Mouse (Mus musculus) cerebellum, postnatal 4 days (tissue): ENCODE measurements around the gene Klhl28.

ENCODE experiments used
- DNase-seq, 2 experiments: peaks; one replicate each; pipeline ENCODE4 v3.0.0; 2022; ENCODE audit warnings: low spot score in 2 of 2, mixed read lengths in 1 of 2

Klhl28 gene

GRCm38 (mm10) chr12:64965124-64966026, at the start of gene Klhl28, which contains the start of gene Togaram1:
Gene Klhl28, minus strand, starts transcription at chr12:64965534.
Gene Togaram1, plus strand, starts transcription at chr12:64965804.
- DNase-seq: peak; percentile 93 to 98

GRCm38 (mm10) chr12:65007725-65008124, 42.4 kb upstream of the Klhl28 start:
- DNase-seq: no peak

GRCm38 (mm10) chr12:64977518-64977917, 12.2 kb upstream of the Klhl28 start:
- DNase-seq: no peak

- DNase-seq: no peak
Measured at GRCm38 (mm10) chr12:64976191-64976590, 10.9 kb upstream of the Klhl28 start.

GRCm38 (mm10) chr12:64975558-64975957, 10.2 kb upstream of the Klhl28 start:
- no peak for DNase-seq

GRCm38 (mm10) chr12:64972063-64972462, 6.7 kb upstream of the Klhl28 start:
- DNase-seq: no peak

GRCm38 (mm10) chr12:64971399-64971798, 6.1 kb upstream of the Klhl28 start:
- DNase-seq: no peak

GRCm38 (mm10) chr12:64968067-64968466, 2.7 kb upstream of the Klhl28 start:
- DNase-seq: no peak

GRCm38 (mm10) chr12:64967470-64967869, 2.1 kb upstream of the Klhl28 start:
- DNase-seq: no peak

GRCm38 (mm10) chr12:64966652-64967435, 1.5 kb upstream of the Klhl28 start:
- no peak for DNase-seq

GRCm38 (mm10) chr12:64966101-64966631, 832 bp upstream of the Klhl28 start:
- DNase-seq: peak; percentile 27 to 44

GRCm38 (mm10) chr12:64964560-64964959, 774 bp downstream of the Klhl28 start:
- no peak for DNase-seq

GRCm38 (mm10) chr12:64937493-64937892, 27.8 kb downstream of the Klhl28 start:
- DNase-seq: no peak

GRCm38 (mm10) chr12:64917578-64918471, 47.5 kb downstream of the Klhl28 start, which contains the start of gene Gm527:
Gene Gm527, plus strand, starts transcription at chr12:64917906.
- peak; percentile 83 to 92 for DNase-seq

GRCm38 (mm10) chr12:64916735-64917134, 48.6 kb downstream of the Klhl28 start:
- DNase-seq: no peak

- DNase-seq: no peak
Measured at GRCm38 (mm10) chr12:64912996-64913395, 52.3 kb downstream of the Klhl28 start.

GRCm38 (mm10) chr12:64903186-64903585, 62.1 kb downstream of the Klhl28 start:
- DNase-seq: no peak

GRCm38 (mm10) chr12:64902506-64902905, 62.8 kb downstream of the Klhl28 start:
- DNase-seq: no peak

- DNase-seq: peak; percentile 36 to 67
Measured at GRCm38 (mm10) chr12:64897060-64897730, 68.1 kb downstream of the Klhl28 start.
